Mouse (Mus musculus): Measurements from ENCODE around the gene Selenoo. TPM values are rescaled to one million over a fixed set of nuclear protein-coding genes. Genes with fewer than 3 reads are reported as not detected.
A peak's percentile ranks its signal among the peaks of the same experiment; 100 is the strongest.

Selenoo gene
- total RNA-seq, 2 experiments from 2014 or later = 10.5 to 13.0 TPM

DNA sequence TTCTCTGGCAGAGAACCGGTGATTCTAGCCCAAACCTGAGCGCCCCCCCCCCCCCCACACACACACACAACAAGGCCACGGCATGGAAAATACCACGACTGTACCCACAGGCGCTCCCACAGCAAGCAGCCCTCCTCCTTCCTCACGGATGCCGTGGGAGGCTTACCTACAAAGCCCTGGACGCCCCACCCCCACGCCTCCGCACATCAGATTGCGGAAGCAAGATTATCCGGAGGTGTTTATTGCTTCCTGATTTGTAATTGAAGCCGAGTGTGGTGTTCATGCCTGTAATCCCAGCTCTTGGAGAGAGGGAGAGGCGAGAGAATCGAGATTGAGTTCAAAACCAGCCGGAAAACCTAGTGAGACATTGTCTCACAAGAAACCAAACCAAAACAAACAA is 58.1 kb downstream of the Selenoo start:
- DNase-seq = peak; percentile 19 to 33
- intact Hi-C loops (cut with DNase I) = no loop called here

DNA sequence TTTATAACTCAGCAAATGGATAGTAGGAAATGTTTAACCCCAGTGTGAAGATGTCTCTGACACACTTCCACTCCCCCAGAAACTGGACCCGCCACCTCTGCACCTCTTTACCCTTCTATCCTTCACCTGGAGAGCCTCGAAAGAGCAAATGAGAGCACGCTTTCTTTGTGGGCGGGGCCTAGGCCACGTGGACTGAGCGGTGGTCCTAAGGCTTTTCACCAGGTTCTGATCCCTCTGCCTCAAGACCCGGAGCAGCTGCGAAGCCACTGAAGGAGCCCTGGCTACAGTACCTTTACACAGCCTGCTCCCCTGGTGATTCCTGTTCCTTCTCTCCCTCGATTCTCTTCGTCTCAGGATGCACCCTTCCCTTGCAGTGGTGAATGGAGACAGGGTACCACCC is 58.6 kb downstream of the Selenoo start:
- intact Hi-C loops (cut with DNase I) = no loop called here
- DNase-seq = no peak

DNA sequence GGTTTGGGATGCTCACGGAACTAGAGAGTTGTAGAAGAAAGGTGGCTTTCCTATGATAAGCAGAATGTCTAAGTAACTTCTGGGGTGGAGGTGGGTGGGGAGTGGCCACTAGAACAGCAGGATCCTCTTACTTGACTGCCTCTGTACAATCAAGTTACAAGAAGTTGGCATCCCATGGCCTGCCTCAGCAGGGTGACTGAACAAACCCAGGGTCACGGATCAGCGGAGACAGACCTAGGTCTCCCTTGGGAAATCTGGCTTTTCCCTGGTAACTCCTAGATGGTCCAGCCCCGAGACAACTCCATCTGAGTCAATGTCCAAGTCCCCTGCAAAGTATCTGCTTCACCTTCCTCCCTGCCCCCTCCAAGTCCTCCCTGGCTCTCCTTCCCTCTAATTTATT is 59.0 kb downstream of the Selenoo start:
- no peak for DNase-seq
- intact Hi-C loops (cut with DNase I) = no loop called here

DNA sequence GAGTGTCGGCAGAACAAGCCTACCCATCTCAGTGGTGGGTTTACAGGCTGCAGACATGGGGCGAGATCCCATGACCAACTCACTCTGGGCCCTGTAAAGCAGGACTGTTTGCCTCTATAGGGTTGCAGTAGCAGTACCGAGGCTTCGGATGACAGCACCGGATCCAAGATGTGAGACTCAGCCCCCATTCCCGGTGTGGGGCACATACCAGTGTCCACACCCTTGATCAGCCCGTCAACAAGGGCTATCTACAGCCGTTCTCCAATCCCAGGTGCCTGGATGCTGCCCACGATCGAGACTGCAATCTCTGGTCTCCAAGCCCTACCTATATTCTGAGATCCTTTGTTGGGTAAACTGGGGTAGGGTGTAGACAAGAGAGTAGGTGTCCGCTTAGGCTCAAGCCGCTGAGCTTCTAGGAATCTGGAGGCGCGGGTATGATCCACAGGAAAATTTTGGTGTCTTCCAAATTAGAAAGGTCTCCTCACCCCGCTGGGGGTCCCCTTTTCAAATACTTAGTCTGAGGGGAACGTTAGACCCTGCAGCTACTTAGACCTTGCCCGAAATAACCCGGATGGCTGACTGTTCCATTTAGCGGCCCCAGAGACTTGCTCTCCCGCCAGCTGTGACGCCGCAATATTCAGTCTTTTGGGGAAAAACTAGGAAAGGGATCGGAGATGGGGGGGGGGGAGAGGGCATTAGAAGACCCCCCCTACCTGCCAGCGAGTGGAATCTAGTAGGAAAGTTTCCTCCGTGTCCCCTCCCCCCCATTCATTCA is 59.8 kb downstream of the Selenoo start:
- no peak for DNase-seq

DNA sequence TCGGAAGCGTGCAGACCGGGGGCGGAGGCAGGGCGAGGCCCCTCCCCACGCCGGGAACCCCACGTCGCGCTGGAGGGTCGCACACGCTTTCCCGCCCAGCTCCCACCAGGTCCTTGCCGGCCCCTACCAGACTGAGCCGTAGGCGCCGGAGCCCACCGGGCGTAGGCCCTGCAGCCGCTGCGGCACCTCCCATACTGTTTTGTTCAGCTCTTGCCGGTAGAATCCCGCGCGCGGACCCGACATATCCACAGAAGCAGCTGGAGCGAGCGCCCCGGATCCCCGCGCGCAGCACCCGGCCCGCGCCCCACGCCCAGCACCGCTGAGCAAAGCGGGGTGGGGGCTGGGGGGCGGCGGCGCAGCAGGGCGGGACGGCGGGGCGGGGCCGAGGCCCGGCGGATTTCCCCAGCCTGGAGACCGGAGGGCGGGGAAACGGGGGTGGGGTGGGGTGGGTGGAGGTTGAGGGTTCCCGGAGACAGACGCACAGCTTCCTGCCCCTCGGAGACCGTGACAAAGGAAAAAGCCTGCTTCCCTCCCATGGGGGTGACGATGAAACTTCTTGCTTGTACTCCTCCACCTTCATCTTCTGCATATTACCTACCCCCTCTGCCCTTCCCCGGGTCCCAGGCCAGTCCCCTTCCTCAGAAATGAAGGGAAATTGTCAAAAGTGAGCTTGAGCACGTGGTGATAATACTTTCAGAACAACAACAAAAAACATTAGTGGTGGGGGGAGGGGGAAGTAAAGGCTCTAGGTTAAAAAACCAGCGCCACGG is 60.6 kb downstream of the Selenoo start, which contains the start of gene Mapk11:
Mapk11 (minus strand) TSS at position 358 of the 770 bp plus-strand sequence.
- intact Hi-C loops (cut with DNase I) = no loop called here
- peak; percentile 43 to 48 for DNase-seq

More for the DNA sequence above, 59.8 kb downstream of the Selenoo start:
- intact Hi-C loops (cut with DNase I) = no loop called here

Other genes with a start within 250 kb of the Selenoo start
- 10 to 100 TPM; 49.8 to 85.5 TPM for gene Pim3, start 226.9 kb upstream of the Selenoo start, total RNA-seq (2021)
- gene Ttll8, start 134.7 kb upstream of the Selenoo start, total RNA-seq (2021) = not detected
- not detected for gene Mlc1, start 110.1 kb upstream of the Selenoo start, total RNA-seq (2021)
- 10 to 100 TPM; 80.4 to 85.6 TPM for gene Mov10l1, start 106.2 kb upstream of the Selenoo start, total RNA-seq (2021)
- gene Panx2, start 29.4 kb upstream of the Selenoo start, total RNA-seq (2021) = 1 to 10 TPM; 1.1 to 1.2 TPM
- 10 to 100 TPM; 42.8 to 47.3 TPM for gene Trabd, start 14.0 kb upstream of the Selenoo start, total RNA-seq (2021)
- 10 to 100 TPM; 13.7 to 13.9 TPM for gene Tubgcp6, start 34.0 kb downstream of the Selenoo start, total RNA-seq (2021)
- 1 to 10 TPM; 8.3 to 9.1 TPM for gene Hdac10, start 39.6 kb downstream of the Selenoo start, total RNA-seq (2021)
- 10 to 100 TPM; 23.8 to 24.8 TPM for gene Mapk12, start 51.6 kb downstream of the Selenoo start, total RNA-seq (2021)
- gene Mapk11, start 60.5 kb downstream of the Selenoo start, total RNA-seq (2021) = 1 to 10 TPM; 4.1 to 4.8 TPM
- 100 to 1,000 TPM; 115 to 145 TPM for gene Plxnb2, start 91.7 kb downstream of the Selenoo start, total RNA-seq (2021)
- 1 to 10 TPM; 8.6 TPM for gene Dennd6b, start 107.4 kb downstream of the Selenoo start, total RNA-seq (2021)
- 10 to 100 TPM; 59.5 to 60.6 TPM for gene Ppp6r2, start 122.5 kb downstream of the Selenoo start, total RNA-seq (2021)
- 10 to 100 TPM; 71.2 to 77.1 TPM for gene Sbf1, start 226.2 kb downstream of the Selenoo start, total RNA-seq (2021)
- not detected for gene Adm2, start 233.6 kb downstream of the Selenoo start, total RNA-seq (2021)
- gene Miox, start 245.3 kb downstream of the Selenoo start, total RNA-seq (2021) = not detected

All from heart, postnatal 10 days (tissue).